Mouse (Mus musculus) naive thymus-derived CD4-positive, alpha-beta T cell, adult 2 months (primary cell): ENCODE measurements around the gene Zfp560.
A peak's percentile ranks its signal among the peaks of the same experiment; 100 is the strongest.
"Not testable (repeated sequence)": the region's sequence is repeated elsewhere in the genome, so short reads cannot be mapped to it uniquely, and the experiment has no call there.

Experiments
- DNase-seq: peaks from one replicate; pipeline ENCODE4 v3.0.0-alpha.2; 2011; ENCODE audit warnings: low read depth

The Zfp560 gene

DNA sequence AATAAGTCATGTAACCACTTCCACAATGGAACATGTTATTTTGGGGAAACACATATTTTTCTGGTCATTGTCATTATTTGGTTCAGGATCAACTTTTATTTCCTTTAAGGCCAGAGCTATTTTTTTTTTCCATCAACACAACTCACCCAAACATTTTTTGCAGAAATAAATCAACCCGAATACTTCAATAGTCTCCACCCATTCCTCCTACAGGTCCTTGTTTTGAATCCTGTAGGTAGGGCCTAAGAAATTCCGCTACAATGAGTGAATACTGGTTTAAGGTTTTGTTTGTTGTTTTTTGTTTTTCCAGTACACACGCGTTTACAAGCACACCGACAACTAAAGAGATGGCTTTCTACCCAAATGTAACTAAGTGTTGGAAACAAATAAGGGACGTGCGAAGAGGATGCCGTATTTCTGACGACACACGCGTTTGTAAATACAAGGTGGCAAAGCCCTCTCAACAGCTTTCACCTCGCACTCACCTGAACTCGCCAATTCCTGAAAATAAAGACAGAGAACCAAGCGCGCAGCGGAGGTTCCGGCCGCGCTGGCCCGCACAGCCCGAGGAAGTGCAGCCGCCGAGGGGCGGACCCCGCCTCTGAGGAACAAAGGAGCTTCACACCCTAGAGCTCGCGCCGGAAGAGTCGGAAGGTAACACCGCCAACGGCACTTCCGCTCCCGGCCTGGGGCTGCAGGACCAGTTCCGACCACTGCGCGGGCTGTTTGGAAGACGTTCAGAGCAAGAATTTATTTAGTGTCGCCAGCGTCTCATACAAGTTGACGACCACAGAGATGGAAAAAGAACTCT, at the start of gene Zfp560:
Gene Zfp560 (minus strand): TSS at position 646 of the 811 bp plus-strand sequence.
- peak; percentile 97 for DNase-seq

DNA sequence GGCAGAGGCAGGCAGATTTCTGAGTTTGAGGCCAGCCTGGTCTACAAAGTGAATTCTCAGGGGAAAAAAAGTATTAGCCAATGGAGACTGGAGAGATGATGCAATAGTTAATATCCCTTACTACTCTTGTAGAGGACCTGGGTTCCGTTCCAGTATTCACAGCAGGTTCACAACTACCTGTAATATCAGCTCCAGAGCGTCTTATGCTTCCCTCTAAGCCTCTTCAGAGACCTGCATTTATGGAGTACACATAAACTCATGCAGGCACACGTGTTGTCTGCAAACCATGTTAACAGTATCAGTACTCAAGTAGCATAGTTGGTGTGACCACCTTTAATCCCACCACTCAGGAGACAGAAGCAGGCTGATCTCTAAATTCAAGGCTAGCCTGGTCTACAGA, 45.0 kb upstream of the Zfp560 start:
- no peak for DNase-seq

DNA sequence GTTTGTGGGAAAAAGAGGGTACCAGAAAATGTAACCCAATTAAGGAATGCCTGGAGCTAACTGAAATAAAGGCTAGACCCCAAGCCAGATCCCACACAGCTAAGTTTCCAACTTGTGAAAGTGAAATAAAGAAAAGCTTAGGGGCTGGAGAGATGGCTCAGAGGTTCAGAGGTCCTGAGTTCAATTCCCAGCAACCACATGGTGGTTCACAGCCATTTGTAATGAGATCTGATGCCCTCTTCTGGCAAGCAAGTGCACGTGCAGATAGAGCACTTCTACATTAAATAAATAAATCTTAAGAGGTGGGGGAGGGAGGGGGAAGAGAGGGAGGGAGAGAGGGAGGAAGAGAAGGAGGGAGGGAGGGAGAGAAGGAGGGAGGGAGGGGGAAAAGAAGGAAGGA, 26.5 kb upstream of the Zfp560 start:
- DNase-seq: no peak

DNA sequence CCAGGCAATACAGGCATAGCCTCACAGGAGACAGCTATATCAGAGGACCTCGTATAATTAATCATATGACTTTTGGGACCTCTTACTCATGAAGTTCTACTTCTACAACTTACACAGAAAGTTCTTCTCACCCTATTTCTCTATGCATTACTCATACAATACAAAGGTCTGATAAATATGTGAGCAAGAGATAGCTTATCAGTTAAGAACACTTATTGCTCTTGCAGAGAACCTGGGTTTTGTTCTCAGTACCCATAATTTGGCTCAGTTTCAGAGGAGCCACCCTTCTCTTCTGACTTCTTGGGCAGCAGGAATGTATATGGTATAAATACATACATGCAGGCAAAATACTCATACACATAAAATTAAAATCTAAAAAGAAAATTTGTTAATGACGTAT, 24.3 kb upstream of the Zfp560 start:
- DNase-seq: no peak

DNA sequence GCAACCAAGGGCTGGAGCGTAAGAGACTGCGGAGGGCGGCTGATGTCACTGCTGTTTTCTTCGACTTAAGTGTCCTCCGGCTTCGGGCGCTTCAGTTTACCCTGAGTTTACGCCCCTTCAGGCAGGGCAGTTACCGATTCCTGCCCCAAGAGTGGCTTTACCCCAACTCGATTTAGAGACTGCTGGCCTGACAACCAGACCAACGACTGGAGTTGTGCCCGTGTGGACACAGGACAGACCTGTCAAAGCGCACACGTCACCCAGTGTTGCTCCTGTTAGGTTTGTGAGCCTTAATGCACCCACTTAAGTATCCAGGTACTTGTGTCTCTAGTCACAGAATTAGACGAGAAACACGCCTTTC, 346 bp upstream of the Zfp560 start:
- DNase-seq: no peak

DNA sequence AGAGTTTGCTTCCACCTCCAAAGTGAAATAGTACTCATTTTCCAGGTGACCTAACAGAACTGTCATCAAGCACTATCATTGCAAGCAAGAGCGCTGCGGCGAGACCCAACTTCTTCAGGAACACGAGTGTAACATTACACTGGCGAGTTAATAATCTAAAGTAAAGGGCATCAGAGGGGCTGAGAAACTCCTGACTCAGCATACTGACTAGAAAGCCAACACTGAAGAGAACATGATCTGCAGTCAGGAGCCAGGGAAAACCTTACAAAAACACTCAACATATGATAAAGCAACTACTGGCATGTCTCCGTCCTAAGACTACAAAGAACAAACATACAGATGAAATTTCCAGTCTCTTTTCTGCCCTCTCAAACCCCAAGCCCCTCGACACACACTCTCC, 1.3 kb downstream of the Zfp560 start:
- DNase-seq: no peak

DNA sequence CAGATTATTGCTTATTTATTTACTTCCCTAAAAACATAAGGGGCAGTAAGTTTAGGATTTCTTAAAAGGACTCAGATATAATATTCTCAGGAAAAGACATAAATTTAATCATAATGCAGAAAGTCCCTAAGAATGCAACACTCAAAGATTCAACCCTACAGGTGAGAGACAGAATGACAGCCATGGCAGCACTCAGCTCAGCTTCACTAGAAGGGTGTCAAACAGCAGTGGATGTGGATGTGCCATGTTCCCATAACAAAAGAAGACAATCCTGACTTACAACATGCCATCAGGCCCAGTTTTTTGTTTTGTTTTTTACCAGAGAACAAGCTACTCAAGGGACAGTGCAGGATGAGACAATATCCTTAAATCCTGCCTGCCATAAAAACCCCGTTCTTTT, 10.3 kb downstream of the Zfp560 start:
- DNase-seq: no peak

DNA sequence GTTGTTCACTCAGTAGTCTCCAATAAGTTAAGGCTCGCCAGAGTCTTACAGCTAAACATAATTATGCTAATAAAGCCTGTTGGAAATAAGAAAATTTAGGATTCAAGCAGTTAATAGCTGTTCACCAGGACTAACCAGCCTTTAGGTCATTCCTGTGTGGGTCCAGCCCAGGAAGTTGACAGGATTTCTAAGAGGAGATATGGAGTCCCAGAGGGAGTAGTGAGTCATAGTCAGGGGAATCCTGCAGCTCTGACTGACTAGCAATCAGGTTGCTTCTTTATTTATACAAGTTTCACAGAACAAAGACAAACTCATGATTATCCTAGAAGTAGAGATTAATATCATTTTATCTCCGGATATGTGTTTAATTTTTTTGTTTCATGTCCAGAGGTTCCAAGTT, 17.7 kb downstream of the Zfp560 start:
- no peak for DNase-seq

DNA sequence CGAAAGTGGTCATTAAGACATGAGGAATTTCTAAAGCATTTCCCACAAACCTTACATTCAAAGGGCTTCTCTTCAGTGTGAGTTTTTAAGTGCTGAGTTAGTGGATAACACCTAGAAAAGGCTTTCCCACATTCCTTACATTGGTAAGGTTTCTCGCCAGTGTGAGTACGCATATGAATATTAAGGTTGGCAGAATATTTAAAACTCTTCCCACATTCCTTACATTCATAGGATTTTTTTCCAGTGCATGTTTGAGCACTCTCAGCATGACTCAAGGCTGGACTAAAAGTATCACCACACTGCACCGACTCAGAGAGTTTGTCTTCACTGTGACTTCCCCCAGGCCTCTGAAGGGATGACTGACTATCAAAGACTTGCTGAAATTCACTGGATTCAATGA, 36.5 kb downstream of the Zfp560 start:
- DNase-seq: no peak

DNA sequence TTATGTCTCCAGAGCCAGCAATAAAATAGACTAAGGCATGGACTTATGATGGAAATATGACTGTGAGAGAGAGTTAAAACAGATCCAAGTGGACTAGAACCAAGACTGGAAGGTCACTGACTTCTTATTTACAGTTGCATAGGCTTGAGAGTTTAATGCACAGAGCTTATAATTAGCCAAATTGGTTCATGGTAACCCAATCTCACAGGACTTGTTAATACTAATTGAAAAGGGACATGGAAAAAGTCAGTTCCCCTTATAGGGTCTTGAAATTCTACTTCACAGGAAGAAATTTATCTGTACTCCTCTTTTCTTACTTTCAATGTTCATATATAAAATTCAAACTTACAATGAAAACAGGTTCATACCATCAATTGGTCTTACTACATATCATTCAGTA, 49.0 kb downstream of the Zfp560 start, which contains the start of gene Olfr18:
Gene Olfr18 (minus strand): TSS at position 101 of the 400 bp plus-strand sequence.
- DNase-seq: no peak

DNA sequence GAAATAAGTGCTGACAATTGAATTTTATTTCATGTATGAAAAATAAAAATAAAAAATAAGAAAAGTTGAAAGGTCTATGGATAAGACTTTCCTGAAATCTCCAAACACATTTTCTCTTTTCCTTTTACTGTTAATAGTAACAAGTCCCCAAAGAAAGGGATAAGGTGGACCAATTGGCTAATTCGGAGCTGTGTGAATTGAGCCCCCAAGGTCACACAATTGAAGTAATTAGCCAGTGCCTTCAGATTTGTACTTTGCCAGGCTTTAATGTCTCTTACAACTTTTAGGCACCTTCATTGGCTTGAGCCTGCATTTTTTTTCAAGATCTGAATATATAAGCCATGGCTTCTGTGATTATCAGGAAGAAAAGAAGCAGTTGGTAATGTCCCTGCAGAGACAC, 86.7 kb downstream of the Zfp560 start, which contains the start of gene Olfr873:
Gene Olfr873 (plus strand): TSS at position 301 of the 400 bp plus-strand sequence.
- DNase-seq: no peak

DNA sequence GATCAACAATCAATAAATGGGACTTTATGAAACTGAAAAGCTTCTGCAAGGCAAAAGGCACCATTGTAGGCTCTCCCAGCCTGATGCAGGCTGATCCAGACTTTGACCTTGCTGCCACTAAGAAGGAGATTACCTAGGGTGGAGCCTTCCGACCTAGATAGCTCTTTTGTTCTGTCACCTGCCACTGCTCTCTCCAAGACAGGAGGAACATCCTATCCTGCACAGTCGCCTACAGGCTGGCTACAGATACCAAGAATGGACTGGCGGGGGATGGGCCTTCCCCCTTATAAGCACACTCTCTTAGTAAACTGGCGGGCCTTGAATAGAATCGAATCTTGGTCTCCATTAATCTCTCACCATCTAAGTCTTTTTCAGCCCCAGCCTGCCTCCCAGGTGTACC, 89.4 kb downstream of the Zfp560 start:
- DNase-seq: not testable (repeated sequence)
